Mouse (Mus musculus) thymus, postnatal 25 days (tissue): ENCODE results near the gene Elmo1.
A peak's percentile ranks its signal among the peaks of the same experiment; 100 is the strongest.

Experiments
- DNase-seq: peaks from one replicate; pipeline ENCODE4 v3.0.0; 2022

Elmo1 gene

GRCm38 (mm10) chr13:20123975-20124374 is 33.6 kb downstream of the Elmo1 start:
- no peak for DNase-seq

DNA sequence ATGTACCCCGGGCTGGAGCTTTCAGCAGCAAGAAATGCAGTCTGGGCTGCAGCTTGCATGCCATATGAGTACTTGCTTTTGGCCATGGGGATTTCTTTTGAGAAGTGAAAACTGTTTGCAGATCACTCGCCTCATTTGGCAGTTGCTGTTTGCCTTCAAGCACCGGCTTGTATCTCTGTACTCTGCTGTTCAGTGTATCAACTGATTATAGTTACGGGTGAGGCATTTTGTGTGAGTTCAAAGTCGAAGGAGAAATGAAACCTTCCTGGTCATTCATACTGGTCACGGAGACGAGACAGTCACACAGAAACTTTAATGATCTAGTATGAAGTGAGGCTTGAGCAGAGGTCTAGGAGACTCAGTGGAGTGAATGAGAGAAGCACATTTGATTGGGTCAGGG is 34.6 kb downstream of the Elmo1 start:
- no peak for DNase-seq

- no peak for DNase-seq
Observed at GRCm38 (mm10) chr13:20125845-20126244, 35.4 kb downstream of the Elmo1 start.

- DNase-seq = no peak
Observed at GRCm38 (mm10) chr13:20127553-20127952, 37.2 kb downstream of the Elmo1 start.

DNA sequence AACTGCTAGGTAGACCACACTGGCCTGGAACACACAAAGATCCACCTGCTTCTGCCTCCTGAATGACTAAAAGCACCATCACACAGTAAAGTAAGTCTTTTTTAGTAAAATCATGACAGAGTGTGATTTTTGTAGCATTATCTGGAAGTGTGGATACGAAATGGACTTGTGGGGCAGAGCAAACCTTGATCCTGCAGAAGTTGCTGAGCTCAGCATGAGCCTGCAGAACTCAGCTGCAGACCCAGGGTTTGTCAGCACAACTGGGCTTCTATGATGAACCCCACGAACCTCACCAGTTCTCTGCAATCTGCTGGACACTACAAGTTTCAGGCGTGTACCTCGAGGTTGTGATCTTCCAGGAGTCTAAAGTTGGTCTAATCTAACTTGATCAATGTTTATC is 37.7 kb downstream of the Elmo1 start:
- DNase-seq = no peak

GRCm38 (mm10) chr13:20130731-20131130 is 40.3 kb downstream of the Elmo1 start:
- no peak for DNase-seq

GRCm38 (mm10) chr13:20131322-20131997 is 41.1 kb downstream of the Elmo1 start:
- DNase-seq = no peak

GRCm38 (mm10) chr13:20131998-20132371 is 41.6 kb downstream of the Elmo1 start:
- no peak for DNase-seq

GRCm38 (mm10) chr13:20133602-20134394 is 43.4 kb downstream of the Elmo1 start:
- DNase-seq = no peak

DNA sequence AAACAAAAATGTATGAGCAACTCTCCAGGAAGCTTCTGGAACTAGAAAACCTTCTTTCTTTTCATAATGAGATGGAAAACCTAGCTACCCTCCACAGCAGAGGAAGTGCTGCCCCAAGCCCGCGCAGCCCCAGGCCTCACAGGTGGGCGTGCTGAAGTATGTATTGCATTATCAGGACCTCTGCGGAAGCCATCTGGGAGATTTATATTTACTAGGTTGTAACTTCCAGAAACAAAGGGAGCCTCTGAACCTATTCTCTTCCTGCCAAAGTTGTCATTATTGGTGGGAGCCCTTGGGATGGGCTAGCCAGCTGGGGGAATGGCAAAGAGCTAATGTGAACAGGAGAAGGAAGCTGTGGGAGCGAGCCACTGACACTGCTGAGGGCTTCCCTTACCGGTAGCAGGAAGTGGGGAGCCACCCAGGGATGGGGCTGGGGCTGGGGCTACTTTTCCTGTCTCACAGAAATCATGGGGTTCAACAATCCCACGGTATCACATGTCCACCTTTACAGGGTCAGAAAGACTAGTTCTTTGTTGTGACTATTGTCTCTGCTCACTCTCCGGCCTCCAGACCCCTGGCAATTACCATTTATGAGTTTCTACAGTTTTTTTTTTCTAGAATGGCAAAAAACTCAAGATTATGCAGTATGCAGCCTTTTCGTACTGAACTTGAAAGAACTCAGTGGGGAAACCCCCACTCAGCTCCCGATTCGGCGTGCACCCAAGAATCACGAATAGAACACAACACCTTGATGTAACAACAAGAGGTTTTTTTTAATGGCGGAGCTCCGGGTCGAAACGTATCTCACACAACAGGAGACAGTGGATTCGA is 44.2 kb downstream of the Elmo1 start:
- DNase-seq = peak; percentile 51

- no peak for DNase-seq
Observed at GRCm38 (mm10) chr13:20136753-20137152, 46.4 kb downstream of the Elmo1 start.

- no peak for DNase-seq
Observed at GRCm38 (mm10) chr13:20138466-20138865, 48.1 kb downstream of the Elmo1 start.

DNA sequence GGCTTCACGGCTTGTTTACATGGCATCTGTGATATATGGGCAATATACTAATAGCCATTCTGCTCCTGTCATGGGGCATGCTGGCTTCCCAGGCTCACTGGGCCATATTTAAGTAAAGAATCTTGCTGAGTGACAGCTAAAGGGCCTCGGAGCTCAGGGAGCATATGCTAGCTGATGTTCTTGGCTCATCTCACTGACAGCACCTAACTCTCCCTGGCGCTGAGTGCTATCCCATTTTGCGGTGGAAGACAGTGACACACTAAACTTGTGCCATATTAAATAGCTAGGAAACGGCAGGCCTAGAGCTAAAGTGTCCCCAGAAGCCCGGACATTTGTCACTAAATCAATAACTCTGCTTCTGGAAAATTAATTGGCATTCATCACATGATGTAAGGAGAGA is 48.7 kb downstream of the Elmo1 start:
- no peak for DNase-seq

GRCm38 (mm10) chr13:20139825-20140665 is 49.6 kb downstream of the Elmo1 start:
- DNase-seq = no peak

GRCm38 (mm10) chr13:20142637-20143036 is 52.2 kb downstream of the Elmo1 start:
- no peak for DNase-seq

DNA sequence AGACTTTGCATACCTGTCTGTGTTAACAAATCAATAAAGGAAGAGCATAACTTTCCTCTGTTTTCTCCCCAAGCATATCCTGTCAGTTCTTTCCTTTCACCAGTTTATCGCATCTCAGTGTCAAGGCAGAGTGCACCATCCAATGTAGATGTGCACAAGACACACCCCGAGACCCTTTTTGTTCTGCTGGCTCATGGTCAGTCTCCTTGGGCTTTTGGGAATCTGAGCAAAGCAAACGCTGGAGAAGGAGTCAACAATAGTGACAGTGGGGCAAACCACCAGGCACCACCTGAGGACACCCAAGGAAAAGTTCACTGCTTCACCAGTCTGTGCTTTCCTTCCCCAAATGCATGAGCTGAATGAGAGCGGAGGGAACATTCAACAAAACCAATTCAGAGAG is 56.5 kb downstream of the Elmo1 start:
- no peak for DNase-seq

GRCm38 (mm10) chr13:20147736-20148135 is 57.3 kb downstream of the Elmo1 start:
- DNase-seq = no peak

GRCm38 (mm10) chr13:20150130-20150835 is 59.9 kb downstream of the Elmo1 start:
- no peak for DNase-seq

GRCm38 (mm10) chr13:20151302-20151978 is 61.0 kb downstream of the Elmo1 start:
- no peak for DNase-seq

DNA sequence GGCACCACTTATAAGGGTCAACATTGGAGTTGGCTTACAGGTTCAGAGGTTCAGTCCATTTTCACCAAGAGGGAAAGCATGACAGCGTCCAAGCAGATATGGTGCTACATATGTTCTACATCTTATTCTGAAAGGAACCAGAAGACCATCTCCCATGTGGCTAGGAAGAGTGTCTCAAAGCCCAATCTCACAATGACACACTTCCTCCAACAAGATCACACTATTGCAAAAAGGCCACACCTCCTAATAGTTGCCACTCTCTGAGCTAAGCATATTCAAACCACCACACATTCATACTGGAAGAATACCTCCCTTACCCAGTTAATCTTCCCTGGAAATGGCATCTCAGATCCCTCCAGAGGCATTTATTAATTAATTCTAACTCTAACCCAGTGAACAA is 66.7 kb downstream of the Elmo1 start:
- DNase-seq = no peak

DNA sequence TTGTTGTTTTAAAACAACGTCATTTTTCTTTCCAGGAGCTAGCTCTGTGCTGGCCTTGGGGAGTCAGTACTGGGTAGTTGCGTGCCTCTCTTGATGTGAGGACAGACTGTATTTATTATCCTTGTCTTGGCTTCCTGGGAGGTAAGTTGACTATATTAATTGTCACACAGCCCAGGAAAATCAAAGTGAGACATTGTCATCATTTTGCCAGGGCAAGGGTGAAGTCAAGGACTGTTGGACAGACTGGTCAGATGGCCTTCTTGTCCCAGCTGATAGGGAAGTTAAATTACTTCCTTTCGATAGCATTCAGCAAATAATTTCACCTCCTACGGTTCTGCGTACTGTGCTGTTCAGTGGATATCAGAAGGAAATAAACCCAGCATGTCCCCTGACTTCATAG is 67.1 kb downstream of the Elmo1 start:
- no peak for DNase-seq
